Mouse (Mus musculus) thymus, adult 18-20 months (tissue): ENCODE results near the gene Alox12.

Experiments
- DNase-seq, 2 experiments: peaks; one replicate each; pipeline ENCODE4 v3.0.0; 2022; ENCODE audit warnings: mixed read lengths in 2 of 2

The Alox12 gene

GRCm38 (mm10) chr11:70239541-70240279 is 15.4 kb downstream of the Alox12 start, which contains the start of the genes Gm21988 and Rnasek:
Gm21988 (minus strand) TSS chr11:70239830.
Rnasek (minus strand) TSS chr11:70239842.
- DNase-seq, result peak; percentile 49 to 68

- DNase-seq, result no peak
Observed at GRCm38 (mm10) chr11:70238591-70239440, 16.3 kb downstream of the Alox12 start.

- DNase-seq, result peak; percentile 96
Observed at GRCm38 (mm10) chr11:70237457-70238167, 17.5 kb downstream of the Alox12 start, which contains the start of gene 0610010K14Rik. 0610010K14Rik (minus strand) TSS chr11:70237914.

- no peak for DNase-seq
Observed at GRCm38 (mm10) chr11:70236717-70237116, 18.4 kb downstream of the Alox12 start.

GRCm38 (mm10) chr11:70235254-70235900 is 19.8 kb downstream of the Alox12 start:
- DNase-seq, result no peak

- no peak for DNase-seq
Observed at GRCm38 (mm10) chr11:70234497-70234896, 20.7 kb downstream of the Alox12 start.

- DNase-seq, result no peak
Observed at GRCm38 (mm10) chr11:70234037-70234436, 21.1 kb downstream of the Alox12 start.

GRCm38 (mm10) chr11:70233016-70233415 is 22.1 kb downstream of the Alox12 start:
- DNase-seq, result no peak

- DNase-seq, result no peak
Observed at GRCm38 (mm10) chr11:70232546-70232945, 22.6 kb downstream of the Alox12 start.

GRCm38 (mm10) chr11:70230239-70230727 is 24.9 kb downstream of the Alox12 start:
- DNase-seq, result peak; percentile 53 to 62

GRCm38 (mm10) chr11:70229260-70230010 is 25.7 kb downstream of the Alox12 start, which contains the start of gene Bcl6b:
Bcl6b (minus strand) TSS chr11:70229798.
- DNase-seq, result no peak

- peak; percentile 67 to 73 for DNase-seq
Observed at GRCm38 (mm10) chr11:70228828-70229227, 26.3 kb downstream of the Alox12 start.

- DNase-seq, result no peak
Observed at GRCm38 (mm10) chr11:70227661-70228245, 27.4 kb downstream of the Alox12 start.

GRCm38 (mm10) chr11:70227126-70227525 is 28.0 kb downstream of the Alox12 start:
- DNase-seq, result no peak

- no peak for DNase-seq
Observed at GRCm38 (mm10) chr11:70226602-70226890, 28.6 kb downstream of the Alox12 start.

GRCm38 (mm10) chr11:70225798-70226601 is 29.2 kb downstream of the Alox12 start:
- no peak for DNase-seq

- DNase-seq, result no peak
Observed at GRCm38 (mm10) chr11:70223724-70224123, 31.4 kb downstream of the Alox12 start.

- no peak for DNase-seq
Observed at GRCm38 (mm10) chr11:70221603-70222500, 33.3 kb downstream of the Alox12 start.
